Mouse (Mus musculus): ENCODE data around the gene St6galnac4.

- TF ChIP-seq CTCF (IDR thresholded peaks at IDR 0.05) (no peak), POLR2A (IDR thresholded peaks at IDR 0.05; ENCODE audit: insufficient read depth, low read depth, low read length) (no peak)
Observed at GRCm38 (mm10) chr2:32556019-32556418, 30.9 kb upstream of the St6galnac4 start.
